Mouse (Mus musculus) cerebellum, adult 2 months (tissue): ENCODE data around the gene Vil1.

Experiments
- CTCF ChIP-seq: fragments of 200-500 bp; IDR thresholded peaks from 2 replicates; pipeline ENCODE4 v1.5.1; 2011; ENCODE audit warnings: low read depth, mild to moderate bottlenecking, control low read depth, low read length, moderate library complexity, borderline replicate concordance; ENCODE audit not compliant: insufficient read depth
- POLR2A ChIP-seq: fragments of 200-500 bp; IDR thresholded peaks from 2 replicates; pipeline ENCODE4 v1.6.1; 2011; ENCODE audit warnings: low read length, control low read depth, borderline replicate concordance; ENCODE audit not compliant: insufficient read depth

- TF ChIP-seq CTCF (no peak), POLR2A (no peak)
These were observed 23.6 kb upstream of the Vil1 start for GRCm38 (mm10) chr1:74385531-74385930.
